Comparison of ENCODE assay signal across 24 mouse cellular contexts in genomic region chr17:10403186-10403585, GRCm38 (mm10).
DNase-seq lines count a peak whose midpoint lies in the region; ATAC-seq and TF ChIP-seq lines count a peak whose summit lies in the region.
"Had no signal": no experiment of that assay in that cellular context is flagged by ENCODE, and none has a peak within 500 bp of the region (broad histone marks: within the 10 kb centered on the region; RNA-seq: fewer than 3 reads in every experiment).

No protein-coding gene starts in this region.

- no peak overlapping the region for H3K4me2 ChIP-seq in hindbrain, postnatal 0 days (ENCODE audit: low read depth, low read length)
- H3K4me2 ChIP-seq in hindbrain, embryonic 13.5 days: no peak overlapping the region
- no peak overlapping the region for H3K4me2 ChIP-seq in midbrain, embryonic 11.5 days
- H3K4me2 ChIP-seq in midbrain, embryonic 15.5 days: no peak overlapping the region
- H3K4me2 ChIP-seq: embryonic facial prominence, embryonic 13.5 days; forebrain, embryonic 13.5 days; heart, embryonic 11.5 days; hindbrain, embryonic 12.5 days had no signal

- peak overlapping the region; percentile 9; the same call in 1 of the 2 replicates for H3K27ac ChIP-seq in gastrocnemius, adult 2 months
- 0 out of 2 replicates have a peak overlapping the region, but pooled peaks have one; percentile 58 for H3K27ac ChIP-seq in hindbrain, postnatal 0 days
- no peak overlapping the region for H3K27ac ChIP-seq in hindbrain, embryonic 13.5 days
- no peak overlapping the region for H3K27ac ChIP-seq in midbrain, embryonic 11.5 days (ENCODE audit: low read depth, low read length)
- no peak overlapping the region for H3K27ac ChIP-seq in midbrain, embryonic 15.5 days
- H3K27ac ChIP-seq: embryonic facial prominence, embryonic 10.5 days; embryonic facial prominence, embryonic 13.5 days; forebrain, embryonic 13.5 days; hindbrain, embryonic 12.5 days had no signal

- H3K27me3 ChIP-seq in hindbrain, postnatal 0 days (ENCODE audit: insufficient read depth, low read length): no peaks in the 10 kb centered on the region
- no peaks in the 10 kb centered on the region for H3K27me3 ChIP-seq in hindbrain, embryonic 13.5 days
- H3K27me3 ChIP-seq in midbrain, embryonic 11.5 days (ENCODE audit: control insufficient read depth, insufficient read depth, low read length): no peaks in the 10 kb centered on the region
- no peaks in the 10 kb centered on the region for H3K27me3 ChIP-seq in midbrain, embryonic 15.5 days (replicated peaks)
- H3K27me3 ChIP-seq: forebrain, embryonic 13.5 days; hindbrain, embryonic 12.5 days had no signal

- H3K9ac ChIP-seq in hindbrain, postnatal 0 days (replicated peaks; ENCODE audit: low read length): no peak overlapping the region
- H3K9ac ChIP-seq in hindbrain, embryonic 13.5 days: no peak overlapping the region
- H3K9ac ChIP-seq in midbrain, embryonic 11.5 days (ENCODE audit: low read length): no peak overlapping the region
- H3K9ac ChIP-seq in midbrain, embryonic 15.5 days: no peak overlapping the region
- H3K9ac ChIP-seq: embryonic facial prominence, embryonic 13.5 days; forebrain, embryonic 13.5 days; forebrain, postnatal 0 days; hindbrain, embryonic 12.5 days had no signal

- WGBS in hindbrain, postnatal 0 days: 84% methylated on average over 11 of the region's 11 CpGs
- WGBS in hindbrain, embryonic 13.5 days: 89% methylated on average over 11 of the region's 11 CpGs
- WGBS in midbrain, embryonic 11.5 days: 96% methylated on average over 11 of the region's 11 CpGs
- WGBS in midbrain, embryonic 15.5 days: 89% methylated on average over 11 of the region's 11 CpGs

- TF ChIP-seq CTCF in gastrocnemius, adult 2 months (IDR thresholded peaks at IDR 0.05): no peak
- no peak for TF ChIP-seq CTCF in hindbrain, postnatal 0 days (IDR thresholded peaks at IDR 0.05; ENCODE audit: low read depth)

- no peaks in the 10 kb centered on the region for H3K9me3 ChIP-seq in hindbrain, postnatal 0 days (ENCODE audit: low read length)
- H3K9me3 ChIP-seq in hindbrain, embryonic 13.5 days: no peaks in the 10 kb centered on the region
- no peaks in the 10 kb centered on the region for H3K9me3 ChIP-seq in midbrain, embryonic 11.5 days (ENCODE audit: control insufficient read depth, low read length)
- H3K9me3 ChIP-seq in midbrain, embryonic 15.5 days: no peaks in the 10 kb centered on the region
- H3K9me3 ChIP-seq: embryonic facial prominence, embryonic 10.5 days; embryonic facial prominence, embryonic 13.5 days; forebrain, embryonic 13.5 days; hindbrain, embryonic 12.5 days had no signal

- no peak overlapping the region for H3K4me3 ChIP-seq in gastrocnemius, adult 2 months
- H3K4me3 ChIP-seq in hindbrain, postnatal 0 days (ENCODE audit: low read length): no peak overlapping the region
- no peak overlapping the region for H3K4me3 ChIP-seq in hindbrain, embryonic 13.5 days
- no peak overlapping the region for H3K4me3 ChIP-seq in midbrain, embryonic 11.5 days (ENCODE audit: low read depth, low read length)
- H3K4me3 ChIP-seq in midbrain, embryonic 15.5 days: no peak overlapping the region
- H3K4me3 ChIP-seq: embryonic facial prominence, embryonic 10.5 days; embryonic facial prominence, embryonic 13.5 days; erythroblast, embryonic 14.5 days; forebrain, embryonic 13.5 days; hindbrain, embryonic 12.5 days had no signal

- H3K36me3 ChIP-seq in hindbrain, postnatal 0 days (ENCODE audit: insufficient read depth, low read length): no peaks in the 10 kb centered on the region
- H3K36me3 ChIP-seq in hindbrain, embryonic 13.5 days: no peaks in the 10 kb centered on the region
- H3K36me3 ChIP-seq in midbrain, embryonic 11.5 days (ENCODE audit: control insufficient read depth, insufficient read depth, low read length): no peaks in the 10 kb centered on the region
- no peaks in the 10 kb centered on the region for H3K36me3 ChIP-seq in midbrain, embryonic 15.5 days (replicated peaks)
- H3K36me3 ChIP-seq: embryonic facial prominence, embryonic 10.5 days; embryonic facial prominence, embryonic 13.5 days; hindbrain, embryonic 12.5 days had no signal

- ATAC-seq in hindbrain, postnatal 0 days: no peak
- ATAC-seq in hindbrain, embryonic 13.5 days (ENCODE audit: low FRiP score): no peak
- ATAC-seq in midbrain, embryonic 11.5 days (ENCODE audit: low FRiP score): no peak
- ATAC-seq in midbrain, embryonic 15.5 days (replicated peaks): no peak
- ATAC-seq: CD4-positive, CD25-positive, alpha-beta regulatory T cell, adult 4 months; forebrain, embryonic 13.5 days; forebrain, postnatal 0 days; hindbrain, embryonic 16.5 days; inflammation-experienced regulatory T-cells, adult 6 months; intestine, embryonic 16.5 days had no signal

- H3K4me1 ChIP-seq in hindbrain, postnatal 0 days (ENCODE audit: insufficient read depth, low read length): peaks cover 9% of the 10 kb centered on the region; the same call in 1 of the 2 replicates
- H3K4me1 ChIP-seq in hindbrain, embryonic 13.5 days (replicated peaks): peaks cover 30% of the 10 kb centered on the region
- peaks cover 29% of the 10 kb centered on the region for H3K4me1 ChIP-seq in midbrain, embryonic 11.5 days (ENCODE audit: control insufficient read depth, insufficient read depth, low read length)
- H3K4me1 ChIP-seq in midbrain, embryonic 15.5 days: peaks cover 14% of the 10 kb centered on the region; the same call in 1 of the 2 replicates

- intact Hi-C loops in gastrocnemius, adult 2 months (cut with DNase I): loop anchor here (10.0 kb wide), 1 partner anchor 158 kb away; no protein-coding TSS in a partner anchor

- no peak for DNase-seq in gastrocnemius, adult 2 months
- DNase-seq in gastrocnemius, postnatal 25 days: no peak
- DNase-seq in hindbrain, postnatal 0 days (ENCODE audit: low spot score): no peak
- DNase-seq in midbrain, embryonic 11.5 days (ENCODE audit: low spot score, missing footprints): peak; percentile 51
- DNase-seq: adrenal gland, adult 8-10 months; adrenal gland, postnatal 36 days; cerebellum, adult 18-20 months; cerebellum, adult 9-10 months; cerebellum, postnatal 14 days; embryo, embryonic 11 days; forebrain, postnatal 0 days; kidney, adult 18-20 months had no signal

Comparison
In these comparisons a context has a peak if more than half of its experiments do, and no peak if none do; other contexts are left out.
1. H3K27ac ChIP-seq: peak in gastrocnemius, adult 2 months (single experiment) and hindbrain, postnatal 0 days (single experiment); none in hindbrain, embryonic 13.5 days (single experiment), midbrain, embryonic 11.5 days (single experiment) and midbrain, embryonic 15.5 days (single experiment).